Mouse (Mus musculus) retina, embryonic 14.5 days (tissue): ENCODE measurements around the gene Col7a1.

ENCODE experiments used
- DNase-seq: peaks from one replicate; pipeline ENCODE4 v3.0.0-alpha.2; 2015; ENCODE audit warnings: low spot score

Gene Col7a1

DNA sequence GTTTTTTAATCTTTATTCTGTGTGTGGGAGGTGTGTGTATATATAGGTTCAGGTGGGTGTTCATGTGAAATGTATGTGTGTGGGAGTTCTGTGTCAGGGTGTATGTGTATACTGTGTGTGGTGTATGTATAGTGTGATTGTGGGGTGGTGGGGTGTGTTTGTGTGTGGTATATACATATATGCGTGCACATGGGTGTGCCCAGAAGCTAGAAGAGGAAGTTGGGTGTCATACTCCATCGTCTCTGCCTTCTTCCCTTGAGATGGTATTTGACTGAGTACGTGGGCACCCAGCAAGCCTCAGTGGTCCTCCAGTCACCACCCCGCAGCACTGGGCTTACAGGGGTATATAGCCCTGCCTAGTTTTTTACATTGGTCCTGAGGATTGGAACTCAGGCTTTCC, 68.0 kb downstream of the Col7a1 start:
- no peak for DNase-seq

DNA sequence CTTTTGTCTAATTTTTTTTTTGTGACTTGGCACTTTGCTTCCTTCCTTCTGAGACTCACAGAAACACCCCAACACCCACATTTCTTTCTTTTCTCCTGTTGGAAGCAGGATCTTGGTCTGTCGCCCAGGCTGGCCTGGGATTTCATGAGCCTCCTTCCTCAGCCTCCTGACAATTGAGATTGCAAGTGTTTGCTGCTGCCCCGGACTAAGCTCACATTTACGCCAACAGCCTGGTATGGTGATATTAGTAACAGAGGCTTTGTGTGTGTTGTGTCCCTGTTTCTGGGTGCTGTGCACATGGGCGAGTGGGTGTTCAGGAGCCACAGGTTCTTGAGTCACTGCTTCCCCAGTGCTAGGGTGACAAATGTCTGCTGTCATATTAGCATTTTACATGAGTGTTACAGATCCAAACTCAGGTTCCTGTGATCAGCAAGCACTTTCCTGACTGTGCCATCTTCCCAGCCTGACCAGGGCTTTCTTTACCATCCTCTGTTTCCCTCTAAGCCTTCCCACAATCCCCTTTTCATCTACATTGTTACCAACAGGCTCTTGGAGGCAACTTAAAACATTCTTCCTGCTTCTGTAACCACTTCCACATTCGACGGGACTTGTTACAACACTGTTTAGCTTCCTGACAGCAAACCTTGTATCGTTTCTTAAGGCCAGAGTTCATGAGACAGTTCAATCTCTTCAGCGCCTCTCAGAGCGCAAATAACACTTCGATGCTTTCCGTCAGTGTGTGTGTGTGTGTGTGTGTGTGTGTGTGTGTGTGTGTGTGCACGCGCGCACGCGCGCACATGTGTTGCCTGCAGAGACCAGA, 69.7 kb downstream of the Col7a1 start:
- no peak for DNase-seq

DNA sequence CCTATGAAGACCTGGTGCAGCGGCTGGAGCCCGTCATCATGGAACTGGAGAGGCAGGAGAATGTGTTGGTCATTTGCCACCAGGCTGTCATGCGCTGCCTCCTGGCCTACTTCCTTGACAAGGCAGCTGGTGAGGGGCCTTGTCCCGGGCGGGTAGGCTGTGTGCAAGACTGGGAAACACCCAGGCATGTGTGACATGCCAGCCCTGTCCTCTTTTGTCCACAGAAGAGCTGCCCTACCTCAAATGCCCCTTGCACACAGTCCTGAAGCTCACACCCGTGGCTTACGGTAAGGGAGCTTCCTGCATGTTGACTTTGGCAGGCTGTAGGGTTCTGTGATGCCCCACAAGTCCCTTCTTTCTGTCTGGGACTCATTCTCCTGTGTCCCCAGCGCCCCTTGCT, 74.1 kb downstream of the Col7a1 start:
- no peak for DNase-seq

DNA sequence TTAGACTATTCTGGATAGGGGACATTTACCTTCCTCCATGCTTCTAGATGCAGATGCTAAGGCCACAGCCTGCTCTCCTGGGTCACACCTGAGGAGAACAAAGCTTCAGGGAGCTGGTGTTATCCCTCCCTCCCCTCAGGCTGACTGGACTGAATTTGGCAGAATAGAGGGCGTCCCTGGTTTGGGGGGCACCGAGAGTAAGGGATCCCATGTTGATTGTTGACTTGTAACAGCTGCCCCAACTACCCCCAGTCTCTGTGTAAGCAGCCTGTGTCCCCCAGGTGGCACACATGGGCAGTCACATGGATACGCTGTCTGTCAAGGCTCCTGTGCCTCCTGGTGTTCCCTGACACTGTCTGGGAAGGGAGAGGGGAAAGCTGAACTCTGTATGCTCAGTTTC, 75.0 kb downstream of the Col7a1 start:
- DNase-seq, result no peak

DNA sequence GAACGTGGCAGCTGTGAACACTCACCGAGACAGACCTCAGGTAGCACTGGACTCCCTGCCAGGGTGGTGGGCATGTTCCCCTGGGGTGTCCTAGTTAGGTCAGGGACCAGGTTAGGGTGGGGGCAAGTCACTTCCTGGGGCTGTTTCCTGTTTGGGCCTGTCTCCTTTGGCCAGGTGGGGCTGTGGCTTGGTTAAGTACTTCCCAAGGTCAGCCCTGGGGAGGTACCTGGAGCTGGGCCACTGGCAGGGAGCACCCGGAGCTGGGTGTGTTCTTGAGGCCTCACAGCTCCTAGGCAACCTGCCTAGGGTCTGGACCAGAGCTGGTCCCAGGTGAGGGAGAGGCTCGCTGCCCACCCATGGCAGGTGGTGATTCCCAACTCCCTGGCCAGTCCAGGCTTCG, 75.5 kb downstream of the Col7a1 start:
- DNase-seq, result no peak

DNA sequence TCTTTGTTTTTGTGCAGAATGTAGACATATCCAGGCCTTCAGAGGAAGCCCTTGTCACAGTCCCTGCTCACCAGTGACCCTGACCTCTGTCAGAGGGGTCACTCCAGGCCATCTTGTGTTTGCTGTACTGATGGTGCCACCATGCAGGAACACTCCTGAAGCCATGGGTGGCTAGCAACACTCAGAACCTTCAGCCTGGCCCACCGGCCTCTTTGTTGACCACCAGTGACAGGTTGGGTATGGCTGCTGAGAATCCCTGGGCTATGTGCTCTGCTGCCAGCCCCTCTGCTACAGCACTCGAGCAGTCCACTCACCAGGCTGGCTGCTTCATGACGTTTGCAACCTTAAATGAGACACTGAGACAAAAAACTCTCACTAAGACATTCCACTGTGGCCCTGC, 76.9 kb downstream of the Col7a1 start:
- no peak for DNase-seq

DNA sequence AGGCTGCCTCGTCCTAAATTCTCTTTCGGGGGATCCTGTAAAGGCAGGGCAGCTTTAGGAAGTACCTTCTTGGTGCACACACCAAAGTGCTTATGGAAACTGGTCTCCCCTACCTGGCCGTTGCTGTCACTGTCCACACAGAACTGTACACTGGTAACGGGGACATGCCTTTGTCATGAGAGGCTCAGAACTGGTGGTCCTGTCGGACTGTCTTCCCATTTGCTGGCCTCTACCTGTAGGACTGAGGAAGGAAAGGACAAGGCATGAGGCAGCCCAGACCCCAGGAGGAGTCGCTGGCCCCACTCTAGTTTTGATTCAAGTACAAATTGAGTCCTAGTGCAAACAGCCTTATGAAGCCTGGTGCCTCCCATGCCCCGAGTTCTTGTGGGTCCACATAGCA, 77.6 kb downstream of the Col7a1 start:
- DNase-seq, result no peak

DNA sequence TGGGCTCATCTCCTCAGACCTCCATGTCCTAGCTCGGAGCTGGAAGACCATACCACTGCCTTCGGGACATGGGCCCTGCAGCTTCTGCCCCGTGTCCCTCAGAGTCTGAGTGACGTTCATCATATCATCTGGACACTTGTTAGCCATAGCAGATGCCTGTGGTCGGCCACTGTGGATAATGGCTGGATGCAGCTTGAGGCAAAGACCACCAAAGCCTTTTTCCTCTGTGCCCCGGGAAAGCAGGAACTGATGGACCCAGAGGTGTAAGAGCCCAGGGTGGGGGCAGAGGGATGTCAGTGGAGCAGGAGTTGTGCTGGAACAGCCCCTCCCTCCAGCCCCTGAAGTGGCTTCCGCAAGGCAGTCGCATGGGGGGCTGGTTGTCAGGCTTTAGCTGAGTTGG, 78.3 kb downstream of the Col7a1 start:
- DNase-seq, result no peak

DNA sequence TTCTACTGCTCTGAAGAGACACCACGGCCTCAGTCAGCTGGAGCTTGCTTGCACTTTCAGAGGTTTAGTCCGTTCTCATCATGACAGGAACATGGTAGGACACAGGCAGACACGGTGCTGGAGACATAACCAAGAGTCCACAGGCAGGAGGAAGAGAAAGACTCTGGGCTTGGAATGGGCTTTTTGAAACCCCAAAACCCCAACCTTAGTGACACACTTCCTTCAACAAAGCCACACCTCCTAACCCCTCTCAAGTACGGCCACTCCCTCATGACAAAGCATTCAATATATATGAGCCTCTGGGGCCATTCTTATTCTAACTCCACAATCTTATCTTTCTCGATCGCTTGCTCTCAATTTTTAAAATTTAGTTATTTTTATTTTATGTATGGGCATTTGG, 79.0 kb downstream of the Col7a1 start:
- DNase-seq, result no peak
